Mouse (Mus musculus): ENCODE data around the gene Fam81a. TPM values are rescaled to one million over a fixed set of nuclear protein-coding genes. Genes with fewer than 3 reads are reported as not detected.

Gene Fam81a
- polyA plus RNA-seq, 1 experiment: 0.90 TPM

DNA sequence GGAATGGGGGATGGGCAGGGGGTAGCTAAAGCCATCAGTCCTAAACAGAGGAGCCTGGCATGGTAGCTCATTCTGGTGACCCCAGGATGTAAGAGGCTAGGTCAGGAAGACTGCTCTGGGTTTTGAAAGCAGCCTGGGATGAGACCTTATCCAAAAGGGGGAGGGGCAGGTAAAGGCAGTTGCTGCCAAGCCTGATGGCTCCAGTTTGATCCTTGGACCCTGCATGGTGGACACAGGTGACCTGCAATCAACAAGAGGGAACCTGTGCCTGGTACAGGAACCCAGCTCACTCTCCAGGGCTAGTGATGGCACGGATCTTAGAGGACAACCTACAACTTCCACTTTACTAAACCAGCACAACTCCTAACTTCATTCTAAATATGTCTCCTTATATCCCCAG lies 7.2 kb downstream of the Fam81a start:
- no peak overlapping the region for H3ac ChIP-seq (ENCODE audit: control insufficient read depth, insufficient read length, low read depth)
- TF ChIP-seq MYOG (IDR thresholded peaks at IDR 0.05; ENCODE audit: control insufficient read depth, extremely low read depth, insufficient read length) (no peak), MYOD1 (IDR thresholded peaks at IDR 0.05; ENCODE audit: control insufficient read depth, insufficient read length, low read depth) (no peak)
- no peak overlapping the region for H3K4me3 ChIP-seq (ENCODE audit: insufficient read depth, poor library complexity, severe bottlenecking)
- H3K36me3 ChIP-seq (ENCODE audit: control insufficient read depth, insufficient read depth): no peaks in the 10 kb centered on the region
- H3K79me2 ChIP-seq (ENCODE audit: control insufficient read depth, insufficient read depth): no peaks in the 10 kb centered on the region
- peaks cover 4% of the 10 kb centered on the region for H3K27me3 ChIP-seq (ENCODE audit: control insufficient read depth, insufficient read depth, insufficient read length)
- no peaks in the 10 kb centered on the region for H3K79me3 ChIP-seq (ENCODE audit: low read depth)

DNA sequence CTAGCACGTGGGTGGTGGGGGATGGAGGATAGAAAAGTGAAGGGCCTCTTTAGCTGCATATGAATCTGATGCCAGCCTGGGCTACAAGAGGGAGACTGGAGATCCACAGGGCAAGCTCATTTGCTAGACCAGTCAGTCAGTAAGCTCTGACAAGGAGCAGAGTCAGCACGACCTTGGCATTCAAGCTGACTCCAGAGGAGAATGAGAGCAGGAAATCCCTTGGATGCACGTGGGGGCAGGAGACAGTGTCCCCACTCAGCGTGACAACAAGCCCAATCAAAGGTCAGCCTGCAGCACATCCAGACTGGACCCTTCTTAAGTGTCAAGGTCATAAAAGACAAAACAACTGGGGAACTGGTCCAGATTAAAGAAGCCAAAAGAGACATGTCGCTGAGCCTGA lies 7.6 kb downstream of the Fam81a start:
- Histone ChIP-seq H3K27me3 (ENCODE audit: control insufficient read depth, insufficient read depth, insufficient read length) (peaks cover 4% of the 10 kb centered on the region), H3K79me3 (ENCODE audit: low read depth) (no peaks in the 10 kb centered on the region), H3K4me3 (ENCODE audit: insufficient read depth, poor library complexity, severe bottlenecking) (no peak overlapping the region), H3ac (ENCODE audit: control insufficient read depth, insufficient read length, low read depth) (no peak overlapping the region), H3K79me2 (ENCODE audit: control insufficient read depth, insufficient read depth) (no peaks in the 10 kb centered on the region), H3K36me3 (ENCODE audit: control insufficient read depth, insufficient read depth) (no peaks in the 10 kb centered on the region)
- TF ChIP-seq CEBPB (IDR thresholded peaks at IDR 0.05; ENCODE audit: low read depth) (no peak), MYOD1 (IDR thresholded peaks at IDR 0.05; ENCODE audit: control insufficient read depth, insufficient read length, low read depth) (no peak), CTCF (IDR thresholded peaks at IDR 0.05; ENCODE audit: control insufficient read depth, insufficient read depth, insufficient read length) (no peak), MAX (IDR thresholded peaks at IDR 0.05) (no peak), FOSL1 (IDR thresholded peaks at IDR 0.05; ENCODE audit: insufficient read depth, low read length, poor library complexity, severe bottlenecking) (no peak), USF1 (IDR thresholded peaks at IDR 0.05; ENCODE audit: low read depth) (no peak), MYOG (IDR thresholded peaks at IDR 0.05; ENCODE audit: control insufficient read depth, extremely low read depth, insufficient read length) (no peak)

DNA sequence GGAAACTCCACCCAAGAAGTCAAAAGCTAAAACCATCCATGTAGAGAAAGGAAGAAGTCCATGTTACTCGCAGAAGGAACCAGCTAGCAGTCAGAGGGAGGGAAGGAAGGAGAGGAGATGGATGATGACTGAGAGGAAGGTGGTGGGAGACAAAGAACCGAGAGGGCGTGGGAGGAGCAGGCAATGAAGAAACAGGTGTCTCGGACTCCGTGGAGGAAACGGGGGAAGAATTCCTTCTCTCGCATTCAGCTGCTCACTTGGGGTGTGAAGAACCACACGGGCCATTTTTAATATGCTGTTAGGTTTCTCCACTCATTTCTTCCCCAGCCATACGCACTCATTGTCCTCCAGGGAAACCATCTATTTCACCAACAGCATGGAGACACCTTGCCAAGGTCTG lies 8.1 kb downstream of the Fam81a start:
- Histone ChIP-seq H3K27me3 (ENCODE audit: control insufficient read depth, insufficient read depth, insufficient read length) (peaks cover 4% of the 10 kb centered on the region), H3ac (ENCODE audit: control insufficient read depth, insufficient read length, low read depth) (no peak overlapping the region), H3K79me3 (ENCODE audit: low read depth) (no peaks in the 10 kb centered on the region), H3K36me3 (ENCODE audit: control insufficient read depth, insufficient read depth) (no peaks in the 10 kb centered on the region), H3K4me3 (ENCODE audit: insufficient read depth, poor library complexity, severe bottlenecking) (no peak overlapping the region), H3K79me2 (ENCODE audit: control insufficient read depth, insufficient read depth) (no peaks in the 10 kb centered on the region)
- TF ChIP-seq MAX (IDR thresholded peaks at IDR 0.05) (no peak), MYOD1 (IDR thresholded peaks at IDR 0.05; ENCODE audit: control insufficient read depth, insufficient read length, low read depth) (no peak), CTCF (IDR thresholded peaks at IDR 0.05; ENCODE audit: control insufficient read depth, insufficient read depth, insufficient read length) (no peak), FOSL1 (IDR thresholded peaks at IDR 0.05; ENCODE audit: insufficient read depth, low read length, poor library complexity, severe bottlenecking) (no peak), CEBPB (IDR thresholded peaks at IDR 0.05; ENCODE audit: low read depth) (no peak), MYOG (IDR thresholded peaks at IDR 0.05; ENCODE audit: control insufficient read depth, extremely low read depth, insufficient read length) (no peak), USF1 (IDR thresholded peaks at IDR 0.05; ENCODE audit: low read depth) (no peak)

DNA sequence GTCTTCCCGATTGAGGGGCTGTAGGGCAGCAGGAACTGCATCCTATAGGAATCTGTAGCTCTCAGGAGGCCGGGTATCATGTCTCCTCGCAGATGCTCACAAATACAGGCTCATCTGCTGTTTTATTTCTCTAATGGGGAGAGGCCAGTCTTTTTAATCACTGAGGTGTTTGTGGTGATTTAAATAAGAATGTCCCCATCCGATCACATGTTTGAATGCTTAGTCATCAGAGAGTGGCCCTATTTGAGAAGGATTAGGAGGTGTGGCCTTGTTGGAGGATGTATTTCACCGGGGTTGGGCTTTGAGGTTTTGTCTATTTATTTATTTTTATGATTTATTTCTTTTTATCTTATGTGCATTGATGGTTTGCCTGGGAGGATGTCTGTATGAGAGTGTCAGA lies 11.6 kb downstream of the Fam81a start:
- Histone ChIP-seq H3K36me3 (ENCODE audit: control insufficient read depth, insufficient read depth) (no peaks in the 10 kb centered on the region), H3K79me2 (ENCODE audit: control insufficient read depth, insufficient read depth) (no peaks in the 10 kb centered on the region), H3ac (ENCODE audit: control insufficient read depth, insufficient read length, low read depth) (no peak overlapping the region), H3K4me3 (ENCODE audit: insufficient read depth, poor library complexity, severe bottlenecking) (no peak overlapping the region), H3K27me3 (ENCODE audit: control insufficient read depth, insufficient read depth, insufficient read length) (no peaks in the 10 kb centered on the region), H3K79me3 (ENCODE audit: low read depth) (no peaks in the 10 kb centered on the region)
- TF ChIP-seq FOSL1 (IDR thresholded peaks at IDR 0.05; ENCODE audit: insufficient read depth, low read length, poor library complexity, severe bottlenecking) (no peak), MYOD1 (IDR thresholded peaks at IDR 0.05; ENCODE audit: control insufficient read depth, insufficient read length, low read depth) (no peak), MYOG (IDR thresholded peaks at IDR 0.05; ENCODE audit: control insufficient read depth, extremely low read depth, insufficient read length) (no peak), USF1 (IDR thresholded peaks at IDR 0.05; ENCODE audit: low read depth) (no peak), CEBPB (IDR thresholded peaks at IDR 0.05; ENCODE audit: low read depth) (no peak), CTCF (IDR thresholded peaks at IDR 0.05; ENCODE audit: control insufficient read depth, insufficient read depth, insufficient read length) (no peak), MAX (IDR thresholded peaks at IDR 0.05) (no peak)

DNA sequence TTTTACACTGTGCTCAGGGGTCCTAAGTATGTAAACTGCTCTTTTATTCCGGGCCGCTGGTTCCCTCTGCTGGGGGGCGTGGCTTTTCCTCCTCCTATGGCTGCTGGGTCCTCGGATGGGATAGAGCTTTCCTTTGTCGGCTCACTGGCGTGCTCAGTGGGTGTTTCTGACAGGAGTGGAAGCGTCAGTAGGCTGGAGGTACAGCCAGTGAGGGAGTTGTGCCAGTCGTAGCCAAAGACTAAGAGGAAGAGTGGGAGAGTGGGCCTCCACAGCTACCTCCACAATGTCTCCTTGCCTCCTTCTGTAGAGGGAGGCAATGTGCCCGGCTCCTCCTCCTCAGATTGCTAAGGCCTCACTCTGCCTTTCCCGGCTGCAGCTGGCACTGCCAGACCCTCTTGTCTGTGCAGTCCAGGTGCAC lies 30.5 kb downstream of the Fam81a start:
- no peak overlapping the region for H3K4me3 ChIP-seq (ENCODE audit: insufficient read depth, poor library complexity, severe bottlenecking)
- no peak for TF ChIP-seq MYOD1 (IDR thresholded peaks at IDR 0.05; ENCODE audit: control insufficient read depth, insufficient read length, low read depth)
- no peak for TF ChIP-seq MYOG (IDR thresholded peaks at IDR 0.05; ENCODE audit: control insufficient read depth, extremely low read depth, insufficient read length)
- no peak for TF ChIP-seq CTCF (IDR thresholded peaks at IDR 0.05; ENCODE audit: control insufficient read depth, insufficient read depth, insufficient read length)
- no peak for TF ChIP-seq CEBPB (IDR thresholded peaks at IDR 0.05; ENCODE audit: low read depth)
- no peak for TF ChIP-seq FOSL1 (IDR thresholded peaks at IDR 0.05; ENCODE audit: insufficient read depth, low read length, poor library complexity, severe bottlenecking)
- TF ChIP-seq USF1 (IDR thresholded peaks at IDR 0.05; ENCODE audit: low read depth): no peak
- TF ChIP-seq MAX (IDR thresholded peaks at IDR 0.05): no peak

DNA sequence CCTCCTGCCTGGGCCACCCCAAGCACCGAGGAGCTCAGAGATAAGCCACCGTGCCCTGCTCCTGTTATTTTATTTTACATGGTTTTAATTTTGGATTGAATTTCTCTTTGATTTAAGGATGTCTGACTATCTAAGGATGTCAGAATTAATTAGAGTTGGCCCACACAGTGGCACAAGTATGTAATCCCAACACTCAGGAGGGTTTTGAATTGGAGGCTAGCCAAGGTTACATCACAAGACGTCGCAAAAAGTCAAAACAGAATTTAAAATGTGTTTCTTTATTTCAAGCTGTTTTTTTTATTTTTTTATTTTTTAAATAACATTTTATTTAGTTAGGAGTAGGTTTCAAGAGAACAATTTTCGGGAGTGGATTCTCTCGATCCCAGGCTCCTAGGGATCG lies 31.5 kb downstream of the Fam81a start:
- no peak for TF ChIP-seq FOSL1 (IDR thresholded peaks at IDR 0.05; ENCODE audit: insufficient read depth, low read length, poor library complexity, severe bottlenecking)
- TF ChIP-seq USF1 (IDR thresholded peaks at IDR 0.05; ENCODE audit: low read depth): no peak
- TF ChIP-seq CEBPB (IDR thresholded peaks at IDR 0.05; ENCODE audit: low read depth): no peak
- TF ChIP-seq MYOD1 (IDR thresholded peaks at IDR 0.05; ENCODE audit: control insufficient read depth, insufficient read length, low read depth): no peak
- TF ChIP-seq CTCF (IDR thresholded peaks at IDR 0.05; ENCODE audit: control insufficient read depth, insufficient read depth, insufficient read length): no peak
- no peak for TF ChIP-seq MAX (IDR thresholded peaks at IDR 0.05)
- no peak for TF ChIP-seq MYOG (IDR thresholded peaks at IDR 0.05; ENCODE audit: control insufficient read depth, extremely low read depth, insufficient read length)
- no peaks in the 10 kb centered on the region for H3K36me3 ChIP-seq (ENCODE audit: control insufficient read depth, insufficient read depth)
- no peaks in the 10 kb centered on the region for H3K79me3 ChIP-seq (ENCODE audit: low read depth)
- H3K4me3 ChIP-seq (ENCODE audit: insufficient read depth, poor library complexity, severe bottlenecking): no peak overlapping the region
- no peaks in the 10 kb centered on the region for H3K79me2 ChIP-seq (ENCODE audit: control insufficient read depth, insufficient read depth)
- H3ac ChIP-seq (ENCODE audit: control insufficient read depth, insufficient read length, low read depth): no peak overlapping the region
- no peaks in the 10 kb centered on the region for H3K27me3 ChIP-seq (ENCODE audit: control insufficient read depth, insufficient read depth, insufficient read length)

More for the DNA sequence above, 30.5 kb downstream of the Fam81a start:
- Histone ChIP-seq H3K36me3 (ENCODE audit: control insufficient read depth, insufficient read depth) (no peaks in the 10 kb centered on the region), H3K79me2 (ENCODE audit: control insufficient read depth, insufficient read depth) (no peaks in the 10 kb centered on the region), H3ac (ENCODE audit: control insufficient read depth, insufficient read length, low read depth) (no peak overlapping the region), H3K27me3 (ENCODE audit: control insufficient read depth, insufficient read depth, insufficient read length) (no peaks in the 10 kb centered on the region), H3K79me3 (ENCODE audit: low read depth) (no peaks in the 10 kb centered on the region)
